Mouse (Mus musculus): ENCODE data around the gene Apoc3.

- TF ChIP-seq CHD2 (IDR thresholded peaks at IDR 0.05; ENCODE audit: low read length) (no peak), TCF12 (IDR thresholded peaks at IDR 0.05; ENCODE audit: low read depth, low read length) (no peak), ETS1 (conservative IDR thresholded peaks at IDR 0.05; ENCODE audit: low read depth, low read length) (no peak), MAFK (IDR thresholded peaks at IDR 0.05; ENCODE audit: insufficient replicate concordance, low read length) (no peak), MAZ (IDR thresholded peaks at IDR 0.05; ENCODE audit: low read depth, low read length) (no peak), CTCF (conservative IDR thresholded peaks at IDR 0.05 in 1 of 2, IDR thresholded peaks at IDR 0.05 in 1 of 2; ENCODE audit: low read depth in 2 of 2, low read length in 2 of 2) (peak; percentile 38 to 70; a peak in 3 of 4 replicates), EP300 (IDR thresholded peaks at IDR 0.05; ENCODE audit: low read length) (no peak), POLR2A (IDR thresholded peaks at IDR 0.05; ENCODE audit: low read depth, low read length) (no peak), ZC3H11A (IDR thresholded peaks at IDR 0.05; ENCODE audit: low read depth, low read length) (no peak), HCFC1 (IDR thresholded peaks at IDR 0.05; ENCODE audit: low read depth, low read length) (no peak), MAX (IDR thresholded peaks at IDR 0.05; ENCODE audit: low read length) (no peak), E2F4 (IDR thresholded peaks at IDR 0.05; ENCODE audit: insufficient replicate concordance, low read depth, low read length) (no peak), ZNF384 (IDR thresholded peaks at IDR 0.05; ENCODE audit: low read depth, low read length) (no peak), CHD1 (IDR thresholded peaks at IDR 0.05; ENCODE audit: low read depth, low read length) (no peak)
These were observed 50.2 kb downstream of the Apoc3 start for GRCm38 (mm10) chr9:46185191-46185590.

All from CH12.LX (cell line).